Mouse (Mus musculus) urinary bladder, adult 18-20 months (tissue): ENCODE measurements around the gene Zdhhc7.
A peak's percentile ranks its signal among the peaks of the same experiment; 100 is the strongest.

Experiments used
- DNase-seq, 2 experiments: peaks; one replicate each; pipeline ENCODE4 v3.0.0; 2022; ENCODE audit warnings: low spot score in 2 of 2, mixed read lengths in 2 of 2

Gene Zdhhc7

GRCm38 (mm10) chr8:120114315-120114841, 13.1 kb upstream of the Zdhhc7 start:
- DNase-seq = peak; percentile 44 to 47

GRCm38 (mm10) chr8:120113758-120114255, 12.5 kb upstream of the Zdhhc7 start, which contains the start of gene 6430548M08Rik:
Gene 6430548M08Rik, plus strand, starts transcription at chr8:120114152.
- DNase-seq = peak; percentile 100

GRCm38 (mm10) chr8:120113306-120113705, 12.0 kb upstream of the Zdhhc7 start:
- no peak for DNase-seq

GRCm38 (mm10) chr8:120112535-120112934, 11.3 kb upstream of the Zdhhc7 start:
- no peak for DNase-seq

- DNase-seq = no peak
Observed at GRCm38 (mm10) chr8:120111382-120111781, 10.1 kb upstream of the Zdhhc7 start.

- DNase-seq = no peak
Observed at GRCm38 (mm10) chr8:120110966-120111365, 9.7 kb upstream of the Zdhhc7 start.

- peak in 1 of 2 experiments; percentile 60 for DNase-seq
Observed at GRCm38 (mm10) chr8:120109149-120109548, 7.9 kb upstream of the Zdhhc7 start.

GRCm38 (mm10) chr8:120104721-120105272, 3.5 kb upstream of the Zdhhc7 start:
- peak in 1 of 2 experiments; percentile 75 for DNase-seq

GRCm38 (mm10) chr8:120103916-120104315, 2.6 kb upstream of the Zdhhc7 start:
- DNase-seq = no peak

GRCm38 (mm10) chr8:120100388-120101067, 754 bp downstream of the Zdhhc7 start:
- no peak for DNase-seq

GRCm38 (mm10) chr8:120096486-120096885, 4.8 kb downstream of the Zdhhc7 start:
- DNase-seq = no peak

- no peak for DNase-seq
Observed at GRCm38 (mm10) chr8:120094801-120095200, 6.5 kb downstream of the Zdhhc7 start.

GRCm38 (mm10) chr8:120093103-120093502, 8.2 kb downstream of the Zdhhc7 start:
- no peak for DNase-seq

GRCm38 (mm10) chr8:120091032-120091431, 10.2 kb downstream of the Zdhhc7 start:
- DNase-seq = no peak

- DNase-seq = no peak
Observed at GRCm38 (mm10) chr8:120089511-120089910, 11.8 kb downstream of the Zdhhc7 start.

- DNase-seq = no peak
Observed at GRCm38 (mm10) chr8:120084783-120085182, 16.5 kb downstream of the Zdhhc7 start.

GRCm38 (mm10) chr8:120083261-120083660, 18.0 kb downstream of the Zdhhc7 start:
- no peak for DNase-seq

- no peak for DNase-seq
Observed at GRCm38 (mm10) chr8:120079361-120079760, 21.9 kb downstream of the Zdhhc7 start.

- peak in 1 of 2 experiments; percentile 60 for DNase-seq
Observed at GRCm38 (mm10) chr8:120078080-120078479, 23.2 kb downstream of the Zdhhc7 start.

GRCm38 (mm10) chr8:120075347-120075746, 25.9 kb downstream of the Zdhhc7 start:
- DNase-seq = no peak

GRCm38 (mm10) chr8:120074516-120074915, 26.8 kb downstream of the Zdhhc7 start:
- DNase-seq = no peak

GRCm38 (mm10) chr8:120072827-120073226, 28.5 kb downstream of the Zdhhc7 start:
- peak in 1 of 2 experiments; percentile 29 for DNase-seq

GRCm38 (mm10) chr8:120072259-120072658, 29.0 kb downstream of the Zdhhc7 start:
- DNase-seq = peak; percentile 59 to 78
